Mouse (Mus musculus) B cell, adult 62 days (primary cell): ENCODE results near the gene Rpl10a. TPM values are rescaled to one million over a fixed set of nuclear protein-coding genes. Genes with fewer than 3 reads are reported as not detected.

Experiments used
- total RNA-seq: library from RNA; stranded (reverse); gene quantifications from 4 replicates; pipeline ENCODE4 v1.2.4, GENCODE M21; 2023

The Rpl10a gene
- 1,486 to 1,599 TPM (median 1,559 TPM) in 4 replicates for total RNA-seq

DNA sequence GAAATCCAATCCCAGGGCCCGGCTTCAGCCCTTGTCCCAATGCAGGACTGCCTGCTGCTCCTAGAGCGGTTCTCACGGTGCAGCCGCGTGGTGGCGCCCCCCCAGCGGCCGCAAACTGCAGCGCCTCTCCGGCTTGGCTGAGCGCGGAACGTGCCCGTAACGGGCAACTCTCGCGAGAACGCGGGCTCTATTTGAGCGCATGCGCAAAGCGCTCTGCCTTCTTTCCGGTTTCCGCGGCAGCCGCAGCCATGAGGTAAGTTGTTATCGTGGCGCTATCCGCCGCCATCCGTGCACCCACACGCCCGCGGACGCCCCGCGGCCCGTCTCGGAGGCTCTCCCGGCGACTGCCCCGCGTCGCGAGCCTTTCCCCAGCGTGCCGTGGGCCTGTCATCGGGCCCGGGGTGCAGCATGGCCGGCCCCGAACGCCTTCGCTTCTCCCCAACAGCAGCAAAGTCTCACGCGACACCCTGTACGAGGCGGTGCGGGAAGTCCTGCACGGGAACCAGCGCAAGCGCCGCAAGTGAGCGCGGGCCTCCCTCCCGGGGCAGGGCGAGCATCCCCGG lies at the start of gene Rpl10a:
Gene Rpl10a, plus strand, starts transcription at position 106 of the 563 bp plus-strand sequence.

DNA sequence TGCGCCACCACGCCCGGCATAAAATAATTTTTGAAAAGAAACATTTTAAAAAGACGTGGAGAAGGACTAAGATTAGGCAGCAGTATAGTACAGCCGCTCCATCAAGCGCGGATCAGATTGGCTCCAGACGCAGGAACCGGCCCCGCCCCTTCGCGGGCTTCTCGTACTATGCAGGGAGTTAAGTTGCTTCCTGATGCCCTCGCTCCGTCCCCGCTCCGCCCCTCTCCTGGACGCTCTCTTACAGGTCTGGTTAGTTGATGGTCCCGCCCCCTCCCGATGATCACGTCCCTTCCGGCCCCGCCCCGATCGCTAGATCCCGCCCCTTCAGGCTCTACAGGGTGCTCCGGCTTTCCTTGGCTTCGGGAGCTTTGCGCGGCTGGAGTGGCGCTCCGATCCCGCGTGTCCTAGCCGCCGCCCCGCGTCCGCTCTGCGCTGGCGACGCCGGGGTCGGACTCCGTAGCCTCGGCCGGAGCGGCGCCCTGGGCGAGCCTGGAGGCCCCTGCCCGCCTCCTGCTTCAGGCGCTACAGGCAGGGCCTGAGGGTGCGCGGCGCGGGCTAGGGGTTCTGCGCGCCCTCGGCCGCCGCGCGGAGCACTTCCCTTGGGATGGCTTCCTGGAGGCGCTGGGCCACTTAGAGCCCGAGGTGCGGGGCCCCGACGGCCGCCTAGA lies 14.9 kb upstream of the Rpl10a start, which contains the start of gene Fance:
Gene Fance, plus strand, starts transcription at position 308 of the 668 bp plus-strand sequence.

DNA sequence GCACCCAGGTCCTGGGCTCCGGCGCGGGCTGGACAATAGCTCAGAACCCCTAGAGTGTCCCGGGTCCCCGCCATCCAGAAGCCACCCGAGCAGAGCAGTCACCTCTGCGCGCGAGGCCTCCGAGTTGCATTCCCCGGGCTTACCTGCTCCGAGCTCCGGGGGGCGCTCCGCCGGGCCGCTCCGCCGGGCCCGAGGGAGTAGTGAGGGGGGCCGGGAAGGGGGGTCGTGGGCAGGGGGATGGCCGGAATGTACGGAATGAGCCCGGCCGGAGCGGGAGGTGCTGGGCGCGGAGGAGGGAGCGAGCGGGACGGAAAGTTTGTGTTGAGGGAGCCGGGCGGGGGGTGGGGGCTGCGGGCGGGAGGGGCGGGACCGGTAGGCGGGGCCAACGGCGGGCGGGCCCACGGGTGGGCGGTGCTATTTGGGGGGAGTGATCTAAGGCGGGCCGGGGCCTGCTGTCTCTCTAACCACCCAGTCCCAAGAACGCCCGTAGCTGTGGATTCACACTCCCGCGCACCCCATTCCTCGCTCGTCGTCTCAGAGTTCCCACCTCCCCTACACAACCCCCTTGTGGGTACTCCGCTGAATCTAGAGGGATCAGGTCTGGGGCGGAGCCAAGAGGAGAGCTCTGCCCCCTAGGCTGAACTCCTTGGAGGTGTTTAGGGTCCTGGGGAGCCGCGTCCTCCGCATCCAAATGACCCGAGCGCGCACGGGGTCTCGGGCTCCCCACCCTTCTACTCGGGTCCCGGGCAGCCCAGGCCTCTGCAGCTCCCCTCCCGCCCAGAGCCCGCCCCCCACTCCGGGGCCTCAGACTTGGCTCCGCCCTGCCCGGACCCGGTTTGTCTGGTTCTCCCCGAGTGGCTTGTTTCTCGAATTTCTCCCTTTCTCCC lies 22.4 kb downstream of the Rpl10a start, which contains the start of gene Tead3:
Gene Tead3, minus strand, starts transcription at position 352 of the 887 bp plus-strand sequence.

DNA sequence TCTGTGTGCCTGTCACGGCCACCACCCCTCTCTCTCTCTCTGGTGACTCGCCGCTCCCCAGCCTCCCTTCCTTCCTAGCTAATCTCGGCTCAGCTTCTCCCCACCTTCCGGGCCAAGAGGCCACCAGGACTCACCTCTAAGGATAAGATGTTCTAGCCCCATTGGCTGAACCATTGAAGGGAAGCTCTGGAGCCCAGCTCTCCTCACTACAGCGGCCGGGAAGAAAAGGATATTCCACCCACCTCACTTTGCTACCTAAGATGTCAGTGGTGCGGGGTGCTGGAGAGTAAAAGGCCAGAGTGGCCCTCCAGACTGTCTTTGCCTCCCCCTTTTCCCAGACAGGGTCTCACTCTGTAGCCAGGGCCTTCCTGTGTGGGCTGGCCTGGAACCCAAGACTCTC lies 36.9 kb downstream of the Rpl10a start, which contains the start of gene Tulp1:
Gene Tulp1, minus strand, starts transcription at position 101 of the 400 bp plus-strand sequence.

Other genes starting within 250 kb of the Rpl10a start
- 7.1 to 10.2 TPM (median 8.4 TPM) in 4 replicates for gene Tcp11, start 247.8 kb upstream of the Rpl10a start, total RNA-seq
- not detected in 4 replicates for gene Scube3, start 186.3 kb upstream of the Rpl10a start, total RNA-seq
- gene Zfp523, start 151.3 kb upstream of the Rpl10a start, total RNA-seq: 13.8 to 21.3 TPM (median 16.3 TPM) in 4 replicates
- 75.4 to 84.6 TPM (median 78.8 TPM) in 4 replicates for gene Def6, start 120.7 kb upstream of the Rpl10a start, total RNA-seq
- gene Ppard, start 95.8 kb upstream of the Rpl10a start, total RNA-seq: 25.7 to 29.5 TPM (median 28.4 TPM) in 4 replicates
- gene Fance, start 15.0 kb upstream of the Rpl10a start, total RNA-seq: 26.2 to 36.6 TPM (median 32.1 TPM) in 4 replicates
- 0.17 to 0.24 TPM in 2 of 4 replicates, not detected in the others for gene Tead3, start 22.3 kb downstream of the Rpl10a start, total RNA-seq
- not detected in 4 replicates for gene Tulp1, start 36.8 kb downstream of the Rpl10a start, total RNA-seq
- 17.3 to 25.2 TPM (median 20.0 TPM) in 4 replicates for gene Fkbp5, start 189.1 kb downstream of the Rpl10a start, total RNA-seq
- 0.49 TPM in 1 of 4 replicates, not detected in the others for gene Armc12, start 202.3 kb downstream of the Rpl10a start, total RNA-seq
- not detected in 4 replicates for gene Clpsl2, start 220.9 kb downstream of the Rpl10a start, total RNA-seq
- not detected in 4 replicates for gene Clps, start 232.3 kb downstream of the Rpl10a start, total RNA-seq
- gene Lhfpl5, start 247.2 kb downstream of the Rpl10a start, total RNA-seq: not detected in 4 replicates